Mouse (Mus musculus) limb, embryonic 11.5 days (tissue): ENCODE results near the gene Dock4. TPM values are rescaled to one million over a fixed set of nuclear protein-coding genes. Genes with fewer than 3 reads are reported as not detected.

ENCODE experiments used
- ATAC-seq: fragments of 200-750 bp; cut with Nextera tagmentation; 2 replicates; pipeline ENCODE4 v1.8.0; 2017; ENCODE audit warnings: low read depth; ENCODE audit not compliant: insufficient number of reproducible peaks, low FRiP score, low TSS enrichment
- DNase-seq: peaks from one replicate; pipeline ENCODE4 v3.0.0-alpha.2; 2015; ENCODE audit warnings: low spot score
- H3K27ac ChIP-seq: fragments of 300-500 bp; sonication (generic); replicated peaks from 2 replicates; pipeline ENCODE4 v1.5.1; 2014; ENCODE audit warnings: low read depth, mild to moderate bottlenecking, low read length
- H3K27me3 ChIP-seq: fragments of 300-500 bp; sonication (generic); 2 replicates; pipeline ENCODE4 v1.6.1; 2014; ENCODE audit warnings: mild to moderate bottlenecking, low read length, mixed read lengths; ENCODE audit not compliant: control insufficient read depth, insufficient read depth
- H3K36me3 ChIP-seq: fragments of 300-500 bp; sonication (generic); 2 replicates; pipeline ENCODE4 v1.6.1; 2014; ENCODE audit warnings: mild to moderate bottlenecking, low read length, moderate library complexity, mixed read lengths; ENCODE audit not compliant: control insufficient read depth, insufficient read depth
- H3K4me1 ChIP-seq: fragments of 300-500 bp; sonication (generic); 2 replicates; pipeline ENCODE4 v1.6.1; 2014; ENCODE audit warnings: low read length, mixed read lengths; ENCODE audit not compliant: control insufficient read depth, insufficient read depth
- H3K4me2 ChIP-seq: fragments of 300-500 bp; sonication (generic); 2 replicates; pipeline ENCODE4 v1.6.1; 2014; ENCODE audit warnings: low read depth, mild to moderate bottlenecking, moderate library complexity; ENCODE audit not compliant: severe bottlenecking
- H3K4me3 ChIP-seq: fragments of 300-500 bp; sonication (generic); 2 replicates; pipeline ENCODE4 v1.5.1; 2014; ENCODE audit warnings: low read depth, low read length
- H3K9ac ChIP-seq: fragments of 300-500 bp; sonication (generic); 2 replicates; pipeline ENCODE4 v1.6.1; 2014; ENCODE audit warnings: mild to moderate bottlenecking, low read length
- H3K9me3 ChIP-seq: fragments of 300-500 bp; sonication (generic); 2 replicates; pipeline ENCODE4 v1.6.1; 2016; ENCODE audit warnings: low read length; ENCODE audit not compliant: control insufficient read depth
- WGBS: fragments of 180-500 bp; shearing (Covaris S2); extraction: QIAGEN DNeasy Blood & Tissue Kit; methylation state at CpG from one replicate; pipeline ENCODE4 v1.1.7; 2014; 5-methylcytosine and 5-hydroxymethylcytosine counted together
- polyA plus RNA-seq: library from polyadenylated mRNA; unstranded; fragments of >200 nt; fragmentation: Nextera tagmentation; extraction: Ambion mirVana; gene quantifications from 2 replicates; pipeline ENCODE4 v1.2.1, GENCODE M21; 2014

Gene Dock4
- polyA plus RNA-seq, 1 experiment from 2014 or later: 13.5 TPM

GRCm38 (mm10) chr12:40759281-40759680, 313.5 kb downstream of the Dock4 start:
- Histone ChIP-seq H3K4me3 (no peak overlapping the region), H3K27ac (no peak overlapping the region), H3K9me3 (no peaks in the 10 kb centered on the region), H3K9ac (no peak overlapping the region), H3K4me1 (no peaks in the 10 kb centered on the region), H3K4me2 (no peak overlapping the region), H3K36me3 (no peaks in the 10 kb centered on the region), H3K27me3 (no peaks in the 10 kb centered on the region)
- DNase-seq (no peak), ATAC-seq (no peak)
- 92% methylated on average over 2 of the region's 2 CpGs for WGBS

GRCm38 (mm10) chr12:40767258-40767816, 321.6 kb downstream of the Dock4 start:
- Histone ChIP-seq H3K4me2 (no peak overlapping the region), H3K27me3 (no peaks in the 10 kb centered on the region), H3K36me3 (no peaks in the 10 kb centered on the region), H3K27ac (no peak overlapping the region), H3K4me3 (no peak overlapping the region), H3K9ac (no peak overlapping the region), H3K4me1 (no peaks in the 10 kb centered on the region), H3K9me3 (no peaks in the 10 kb centered on the region)
- DNase-seq (no peak), ATAC-seq (no peak)
- WGBS: 58% methylated on average over 8 of the region's 8 CpGs

- H3K27ac ChIP-seq: no peak overlapping the region
- H3K27me3 ChIP-seq: no peaks in the 10 kb centered on the region
- H3K9ac ChIP-seq: no peak overlapping the region
- H3K4me2 ChIP-seq: no peak overlapping the region
- no peak for DNase-seq
- H3K4me1 ChIP-seq: no peaks in the 10 kb centered on the region
- WGBS: 82% methylated on average over 1 of the region's 1 CpGs
- no peak for ATAC-seq
- H3K9me3 ChIP-seq: no peaks in the 10 kb centered on the region
- no peak overlapping the region for H3K4me3 ChIP-seq
- no peaks in the 10 kb centered on the region for H3K36me3 ChIP-seq
Observed at GRCm38 (mm10) chr12:40773091-40773490, 327.3 kb downstream of the Dock4 start.

- Histone ChIP-seq H3K27me3 (no peaks in the 10 kb centered on the region), H3K9me3 (no peaks in the 10 kb centered on the region), H3K27ac (no peak overlapping the region), H3K36me3 (no peaks in the 10 kb centered on the region), H3K9ac (no peak overlapping the region), H3K4me2 (no peak overlapping the region), H3K4me3 (no peak overlapping the region), H3K4me1 (no peaks in the 10 kb centered on the region)
- DNase-seq (no peak), ATAC-seq (no peak)
- 88% methylated on average over 6 of the region's 6 CpGs for WGBS
Observed at GRCm38 (mm10) chr12:40781554-40781953, 335.8 kb downstream of the Dock4 start.

- ATAC-seq: no peak
- no peak for DNase-seq
- H3K9ac ChIP-seq: no peak overlapping the region
- no peak overlapping the region for H3K4me3 ChIP-seq
- H3K27ac ChIP-seq: no peak overlapping the region
- 24% methylated on average over 3 of the region's 3 CpGs for WGBS
- no peaks in the 10 kb centered on the region for H3K9me3 ChIP-seq
- H3K36me3 ChIP-seq: no peaks in the 10 kb centered on the region
- H3K27me3 ChIP-seq: no peaks in the 10 kb centered on the region
- H3K4me2 ChIP-seq: no peak overlapping the region
- no peaks in the 10 kb centered on the region; the same call in 1 of the 2 replicates for H3K4me1 ChIP-seq
Observed at GRCm38 (mm10) chr12:40788621-40789111, 342.9 kb downstream of the Dock4 start.

- H3K27ac ChIP-seq: no peak overlapping the region
- H3K36me3 ChIP-seq: no peaks in the 10 kb centered on the region
- H3K4me1 ChIP-seq: no peaks in the 10 kb centered on the region; the same call in 1 of the 2 replicates
- DNase-seq: no peak
- WGBS: 63% methylated on average over 10 of the region's 10 CpGs
- H3K4me3 ChIP-seq: no peak overlapping the region
- no peak for ATAC-seq
- no peaks in the 10 kb centered on the region for H3K9me3 ChIP-seq
- no peaks in the 10 kb centered on the region for H3K27me3 ChIP-seq
- no peak overlapping the region for H3K4me2 ChIP-seq
- H3K9ac ChIP-seq: no peak overlapping the region
Observed at GRCm38 (mm10) chr12:40789379-40790361, 343.9 kb downstream of the Dock4 start.

GRCm38 (mm10) chr12:40791221-40791620, 345.5 kb downstream of the Dock4 start:
- no peak overlapping the region for H3K27ac ChIP-seq
- no peak overlapping the region for H3K4me3 ChIP-seq
- H3K27me3 ChIP-seq: no peaks in the 10 kb centered on the region
- H3K4me1 ChIP-seq: no peaks in the 10 kb centered on the region; the same call in 1 of the 2 replicates
- DNase-seq (no peak), ATAC-seq (no peak)
- 85% methylated on average over 5 of the region's 5 CpGs for WGBS
- no peaks in the 10 kb centered on the region for H3K9me3 ChIP-seq
- H3K9ac ChIP-seq: no peak overlapping the region
- H3K36me3 ChIP-seq: no peaks in the 10 kb centered on the region
- no peak overlapping the region for H3K4me2 ChIP-seq

GRCm38 (mm10) chr12:40792184-40792650, 346.5 kb downstream of the Dock4 start:
- H3K9me3 ChIP-seq: no peaks in the 10 kb centered on the region
- H3K4me2 ChIP-seq: no peak overlapping the region
- H3K36me3 ChIP-seq: no peaks in the 10 kb centered on the region
- no peak overlapping the region for H3K4me3 ChIP-seq
- no peak for ATAC-seq
- DNase-seq: no peak
- 42% methylated on average over 10 of the region's 10 CpGs for WGBS
- peaks cover 9% of the 10 kb centered on the region for H3K4me1 ChIP-seq
- no peak overlapping the region for H3K27ac ChIP-seq
- no peak overlapping the region for H3K9ac ChIP-seq
- H3K27me3 ChIP-seq: no peaks in the 10 kb centered on the region
